Mouse (Mus musculus) CD8-positive naive resting alpha-beta T cell, adult 2 months (primary cell): ENCODE results near the gene Kif16b.

Experiments used
- DNase-seq, 2 experiments: peaks; one replicate each; pipeline ENCODE4 v3.0.0; 2022; ENCODE audit warnings: low read depth in 2 of 2, low spot score in 2 of 2

The Kif16b gene

GRCm38 (mm10) chr2:142682965-142683709, 218.2 kb downstream of the Kif16b start:
- DNase-seq, result no peak

DNA sequence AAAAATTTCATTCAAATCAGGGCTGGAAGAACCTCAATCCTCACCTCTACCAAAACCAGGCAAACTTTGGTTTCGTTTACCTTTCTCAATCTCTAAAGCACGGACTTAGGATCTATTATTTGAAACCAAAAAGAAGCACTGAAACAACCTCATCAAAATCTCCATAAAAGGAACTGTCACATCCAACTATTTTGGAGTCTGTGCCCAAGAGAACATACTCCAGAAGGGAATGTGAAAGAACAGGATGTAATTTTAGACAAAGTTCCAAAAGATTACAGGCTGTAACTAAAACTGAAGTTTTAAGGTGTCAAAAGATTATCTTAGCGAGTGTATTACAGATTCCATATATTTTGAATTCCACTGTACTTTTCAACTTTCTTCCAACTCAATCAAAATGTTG, 232.9 kb downstream of the Kif16b start:
- DNase-seq, result no peak

DNA sequence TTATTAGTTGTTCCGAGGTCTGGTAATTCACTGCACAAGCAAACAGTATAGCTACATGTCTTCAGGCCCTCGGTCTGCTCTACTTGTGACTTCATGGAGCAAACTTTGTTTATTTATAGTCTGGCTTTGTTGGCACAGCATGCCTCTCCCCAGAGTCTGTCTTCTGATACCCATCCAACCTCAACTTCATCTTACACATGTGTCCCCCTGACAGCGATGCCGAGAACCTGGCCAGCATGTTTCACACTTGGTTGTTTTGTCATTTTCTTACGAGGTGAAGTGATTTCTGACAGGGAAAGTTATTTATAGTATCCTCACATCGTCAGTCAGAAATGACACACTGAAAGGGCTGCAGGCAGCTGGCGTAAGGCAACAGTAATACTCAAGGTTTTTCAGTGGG, 249.7 kb downstream of the Kif16b start:
- no peak for DNase-seq

DNA sequence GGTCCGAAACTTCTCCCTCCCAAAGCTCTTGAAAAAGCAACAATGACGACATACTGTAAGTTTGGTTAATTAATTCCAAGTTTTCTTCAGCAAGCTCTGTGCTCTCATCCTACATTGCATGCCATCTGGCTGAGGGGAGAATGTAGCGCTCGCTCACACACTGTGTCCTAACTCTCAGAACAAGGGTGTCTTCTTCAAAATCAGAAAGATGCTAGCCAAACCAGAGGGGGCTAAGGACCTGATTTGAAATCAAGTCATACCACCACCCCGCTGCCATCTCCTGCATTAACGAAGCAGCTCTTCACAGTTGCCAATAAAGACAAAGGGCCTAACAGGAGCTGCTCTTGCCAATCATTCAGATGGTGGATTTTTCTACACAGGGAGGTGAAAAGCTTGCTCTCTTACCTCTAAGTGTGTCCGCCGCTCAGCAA, 253.3 kb downstream of the Kif16b start:
- no peak for DNase-seq

DNA sequence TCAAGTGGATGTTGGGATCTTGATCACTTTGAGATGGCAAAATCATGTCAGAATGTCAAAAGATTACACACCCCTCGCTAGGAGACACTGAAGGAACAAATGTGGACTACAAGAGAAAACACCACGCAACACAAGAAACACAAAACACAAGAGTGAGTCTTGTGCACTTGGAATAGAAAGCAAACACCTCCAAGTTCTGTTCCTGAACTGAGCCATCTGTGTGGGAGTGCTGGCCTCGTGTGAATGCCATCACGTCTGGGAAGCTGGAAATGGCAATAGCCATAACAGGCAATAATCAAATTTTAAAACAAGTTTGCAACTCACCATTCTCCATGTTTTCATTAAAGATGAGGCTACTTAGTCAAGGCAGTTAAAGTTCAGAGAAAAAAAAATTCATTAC, 254.5 kb downstream of the Kif16b start:
- no peak for DNase-seq

DNA sequence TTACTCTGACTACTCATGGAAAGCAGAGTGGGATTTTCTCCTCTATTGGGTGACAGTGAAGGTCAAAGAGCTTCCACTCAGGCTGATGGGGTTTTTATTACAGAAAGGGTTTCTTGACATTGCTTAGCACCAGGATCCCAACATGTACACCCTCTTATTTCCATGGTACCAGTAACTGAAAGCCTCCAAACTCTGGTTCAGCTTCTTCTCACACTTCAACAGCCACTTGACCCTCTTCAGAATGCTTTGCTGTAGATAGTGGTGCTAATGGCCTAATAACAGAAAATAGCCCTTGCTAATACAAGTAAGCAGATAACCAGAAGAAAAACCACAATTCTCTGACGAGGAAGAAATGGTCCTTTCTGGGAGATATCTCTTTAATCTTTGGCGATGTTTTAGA, 259.6 kb downstream of the Kif16b start:
- DNase-seq, result no peak

GRCm38 (mm10) chr2:142635606-142636304, 265.6 kb downstream of the Kif16b start:
- no peak for DNase-seq

GRCm38 (mm10) chr2:142633996-142634559, 267.3 kb downstream of the Kif16b start:
- DNase-seq, result no peak

DNA sequence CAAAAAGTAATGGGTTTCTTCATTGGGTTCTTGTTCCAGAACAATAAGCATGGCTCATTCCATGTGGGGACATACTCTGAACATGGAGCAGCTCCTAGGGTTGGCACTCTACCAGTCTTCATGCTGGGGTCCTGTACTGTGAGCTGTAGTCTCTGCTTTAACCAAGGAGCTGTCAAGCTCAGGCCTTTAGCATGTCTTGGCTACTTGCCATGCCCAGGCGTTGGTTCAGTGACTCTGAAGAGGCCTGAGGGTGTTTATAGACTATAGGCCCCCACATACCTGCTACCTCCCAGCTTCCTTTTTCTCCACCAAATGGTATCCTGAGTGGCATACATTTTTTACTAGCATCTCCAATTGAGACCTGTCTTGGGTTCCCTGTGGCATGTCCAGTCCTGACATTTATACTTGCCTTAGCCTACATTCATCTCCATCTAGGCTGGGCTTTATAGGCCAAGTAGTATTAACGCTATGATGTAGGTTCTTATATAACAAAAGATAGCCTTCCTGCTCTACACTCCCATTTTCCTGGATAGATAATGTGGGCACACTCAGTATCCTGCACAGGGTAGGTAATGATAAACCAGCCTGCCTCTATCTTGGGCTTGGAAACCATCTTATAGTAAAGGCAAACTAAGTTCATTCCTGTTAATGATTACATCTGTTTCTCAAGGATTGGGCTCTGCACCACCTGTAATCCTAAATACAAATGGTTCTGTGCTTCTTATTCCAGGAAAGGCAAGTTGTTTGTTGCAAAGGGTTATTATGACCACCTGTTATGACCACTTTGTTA, 271.6 kb downstream of the Kif16b start:
- no peak for DNase-seq

DNA sequence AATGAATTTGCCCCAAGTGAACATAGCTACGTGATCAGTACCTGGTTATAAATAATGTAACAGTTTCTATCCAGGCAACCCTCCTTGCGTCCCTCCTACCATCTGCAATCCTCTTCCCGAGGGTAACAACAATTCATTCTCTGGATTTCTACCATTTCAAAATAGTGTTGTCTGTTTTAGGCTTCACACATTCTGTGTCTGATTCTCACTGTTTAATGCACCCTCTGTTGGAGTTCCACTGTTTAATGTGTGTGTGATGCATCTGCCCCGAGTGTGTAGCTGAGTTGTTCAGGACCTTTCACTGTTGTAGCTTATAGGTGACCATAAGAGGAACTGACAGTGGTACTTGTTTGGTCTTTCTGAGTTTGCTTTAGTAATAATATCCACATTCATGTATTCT, 275.6 kb downstream of the Kif16b start:
- DNase-seq, result no peak

- DNase-seq, result no peak
Measured at GRCm38 (mm10) chr2:142625101-142625500, 276.2 kb downstream of the Kif16b start.

GRCm38 (mm10) chr2:142624254-142624653, 277.1 kb downstream of the Kif16b start:
- DNase-seq, result no peak

GRCm38 (mm10) chr2:142621152-142621551, 280.2 kb downstream of the Kif16b start:
- no peak for DNase-seq

DNA sequence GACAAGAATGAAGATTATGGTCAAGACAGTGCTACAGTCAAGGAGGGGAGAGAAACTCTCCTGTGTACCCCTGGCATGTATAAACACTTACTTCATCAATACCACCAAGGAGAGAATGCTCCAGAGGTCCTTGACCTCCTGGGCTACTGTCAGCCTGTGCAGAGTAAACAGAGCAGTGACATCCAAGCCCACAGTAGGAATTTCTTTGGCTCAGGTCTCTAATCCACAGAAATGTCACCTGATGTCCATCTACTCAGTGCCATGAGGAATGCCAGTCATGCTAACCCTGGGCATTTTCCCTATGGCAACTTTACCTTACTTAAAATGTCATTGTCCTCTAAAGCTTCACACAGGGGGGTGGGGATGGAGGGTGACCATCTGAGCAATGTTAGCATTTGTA, 281.4 kb downstream of the Kif16b start:
- no peak for DNase-seq

DNA sequence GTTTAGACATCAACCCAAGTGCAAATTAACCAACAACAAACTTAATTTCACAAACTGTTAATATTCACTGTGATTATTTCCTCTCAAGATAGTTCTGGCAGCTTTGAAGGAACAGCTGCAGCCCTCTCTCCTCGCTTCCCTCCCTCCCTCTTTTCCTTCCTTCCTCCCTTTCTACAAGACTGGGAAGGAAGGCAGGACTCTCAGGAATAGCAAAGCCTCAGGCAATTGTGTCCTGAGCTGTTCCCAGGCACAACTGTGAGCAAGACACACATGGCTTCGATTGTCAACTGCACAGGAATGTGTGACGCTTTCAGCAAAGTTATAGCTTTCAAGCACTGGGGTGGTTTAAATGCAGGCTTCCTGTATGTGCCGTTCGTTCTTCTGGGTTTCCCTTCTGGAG, 286.8 kb downstream of the Kif16b start:
- DNase-seq, result no peak

GRCm38 (mm10) chr2:142612359-142612953, 288.9 kb downstream of the Kif16b start:
- DNase-seq, result no peak

- DNase-seq, result no peak
Measured at GRCm38 (mm10) chr2:142611113-142611512, 290.2 kb downstream of the Kif16b start.

- no peak for DNase-seq
Measured at GRCm38 (mm10) chr2:142610206-142610605, 291.1 kb downstream of the Kif16b start.

GRCm38 (mm10) chr2:142608778-142609177, 292.6 kb downstream of the Kif16b start:
- DNase-seq, result no peak

DNA sequence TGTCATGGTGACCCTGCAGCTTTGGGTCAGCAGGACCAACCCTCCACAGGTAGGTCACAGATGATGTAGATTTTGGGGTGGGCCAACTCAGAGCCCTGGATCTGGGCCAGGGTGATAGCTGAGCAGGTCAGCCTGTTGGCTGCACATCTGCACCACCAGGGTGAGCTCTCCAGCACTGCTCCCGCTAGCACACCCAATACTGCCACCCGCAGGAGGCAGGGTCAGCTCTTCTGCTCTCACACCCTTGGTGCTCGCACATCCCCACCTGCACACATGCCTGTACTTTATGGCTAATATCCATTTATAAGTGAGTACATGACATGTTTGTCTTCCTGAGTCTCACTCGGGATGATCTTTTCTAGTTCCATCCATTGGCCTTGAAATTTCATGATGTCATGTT, 296.6 kb downstream of the Kif16b start:
- DNase-seq, result no peak

DNA sequence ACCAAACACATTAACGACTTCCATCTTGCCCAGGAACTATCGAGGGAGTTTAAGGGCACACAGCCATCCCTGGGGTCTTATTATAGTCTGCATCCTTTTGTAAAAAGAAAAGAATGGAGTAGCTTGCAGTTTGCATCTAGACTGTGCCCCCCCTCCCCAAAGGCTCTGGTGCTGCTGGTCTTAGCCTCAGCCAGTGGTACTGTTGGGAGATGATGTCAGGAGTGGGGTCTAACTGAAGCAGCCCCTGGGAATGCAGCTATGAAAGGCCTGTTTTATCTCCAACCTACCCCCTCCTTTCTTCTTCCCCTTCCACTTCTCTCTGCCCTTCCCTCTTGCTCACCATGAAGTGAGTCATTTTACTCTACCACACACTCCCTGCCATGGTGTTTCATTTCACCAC, 298.1 kb downstream of the Kif16b start:
- DNase-seq, result no peak
